Mouse (Mus musculus) Patski (cell line): ENCODE measurements around the gene Park7. TPM values are rescaled to one million over a fixed set of nuclear protein-coding genes. Genes with fewer than 3 reads are reported as not detected.
"Not testable (repeated sequence)": the region's sequence is repeated elsewhere in the genome, so short reads cannot be mapped to it uniquely, and the experiment has no call there.

Experiments used
- ATAC-seq: fragments of 100-300 bp; one replicate; pipeline ENCODE4 v1.8.0; 2021
- CTCF ChIA-PET: fragments of 350-600 bp; sonication (Branson Sonifier 250); formaldehyde crosslinking; loops from one replicate; lab custom pipeline; 2022; ENCODE audit warnings: inconsistent platforms; lab: Charles Lee
- POLR2A ChIA-PET: fragments of 350-600 bp; sonication (Branson Sonifier 250); formaldehyde crosslinking; loops from one replicate; lab custom pipeline; 2022; ENCODE audit warnings: antibody characterized with exemption, inconsistent platforms; lab: Charles Lee
- DNase-seq: peaks from one replicate; pipeline ENCODE4 v3.0.0-alpha.2; 2011; ENCODE audit warnings: low read depth, low spot score
- H3K27me3 ChIP-seq: fragments of 371-371 bp; one replicate; pipeline ENCODE4 v1.5.1; 2021
- CTCF ChIP-seq: fragments of 100-300 bp; IDR thresholded peaks from one replicate; pipeline ENCODE4 v1.5.1; 2021
- in situ Hi-C: fragments of 300-500 bp; cut with MboI; formaldehyde crosslinking; loops from 3 replicates; pipeline ENCODE4 v1.11.1; 2018; ENCODE audit warnings: low pct_unique_long_range_greater_than_20kb, mixed read lengths
- polyA plus RNA-seq: library from polyadenylated mRNA; unstranded; gene quantifications from one replicate; pipeline ENCODE4 v1.2.3, GENCODE M21; 2021

Park7 gene
- polyA plus RNA-seq, 1 experiment from 2014 or later = 219 TPM

DNA sequence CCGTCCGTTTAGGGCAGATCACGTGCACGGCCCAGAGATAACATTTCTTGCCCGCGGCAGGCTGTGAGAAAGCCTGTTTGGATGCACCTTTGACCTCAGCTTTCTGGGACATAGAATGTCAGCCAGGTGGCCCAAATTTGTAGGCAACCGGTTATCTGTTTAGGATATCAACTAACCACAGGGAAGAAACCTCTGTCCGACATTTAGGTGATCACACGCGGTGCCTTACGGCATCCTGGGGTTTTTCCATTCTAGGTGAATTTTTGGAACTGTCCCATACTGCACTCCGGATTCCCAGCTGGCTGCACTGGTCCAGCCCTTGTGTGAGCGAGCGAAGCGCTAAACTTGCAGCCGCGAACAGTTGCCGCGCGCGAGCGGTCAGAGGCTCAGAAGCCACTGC lies 34.6 kb downstream of the Park7 start:
- DNase-seq (no peak), ATAC-seq (no peak)
- TF ChIP-seq CTCF = no peak
- ChIA-PET POLR2A (no interaction called here), CTCF (no interaction called here)
- H3K27me3 ChIP-seq = no peaks in the 10 kb centered on the region
- in situ Hi-C loops = no loop called here

DNA sequence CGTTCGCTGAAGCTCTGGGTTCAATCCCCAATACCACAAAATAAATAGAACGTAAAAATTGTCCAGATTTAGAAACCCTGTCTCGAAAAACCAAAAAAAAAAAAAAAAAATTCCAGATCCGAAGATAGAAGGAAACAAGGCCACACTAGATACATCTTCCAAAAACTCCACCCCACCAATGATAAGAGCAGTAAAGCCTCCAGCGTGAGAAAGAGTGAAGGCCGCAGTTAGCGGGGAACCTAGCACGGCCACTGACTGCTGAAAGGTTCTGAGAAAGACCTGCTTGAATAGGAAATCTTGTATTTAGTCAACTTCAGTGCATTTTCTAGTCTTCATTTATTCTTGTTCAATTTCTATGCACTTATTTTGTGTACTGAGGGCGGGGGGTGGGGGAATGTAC lies 38.8 kb downstream of the Park7 start:
- ATAC-seq (no peak), DNase-seq (no peak)
- H3K27me3 ChIP-seq = no peaks in the 10 kb centered on the region
- no peak for TF ChIP-seq CTCF
- in situ Hi-C loops = no loop called here
- POLR2A ChIA-PET = interaction anchor here (0.8 kb wide), 1 partner anchor 68 kb away, joined by 5 read pairs; no protein-coding TSS in a partner anchor
- CTCF ChIA-PET = no interaction called here

DNA sequence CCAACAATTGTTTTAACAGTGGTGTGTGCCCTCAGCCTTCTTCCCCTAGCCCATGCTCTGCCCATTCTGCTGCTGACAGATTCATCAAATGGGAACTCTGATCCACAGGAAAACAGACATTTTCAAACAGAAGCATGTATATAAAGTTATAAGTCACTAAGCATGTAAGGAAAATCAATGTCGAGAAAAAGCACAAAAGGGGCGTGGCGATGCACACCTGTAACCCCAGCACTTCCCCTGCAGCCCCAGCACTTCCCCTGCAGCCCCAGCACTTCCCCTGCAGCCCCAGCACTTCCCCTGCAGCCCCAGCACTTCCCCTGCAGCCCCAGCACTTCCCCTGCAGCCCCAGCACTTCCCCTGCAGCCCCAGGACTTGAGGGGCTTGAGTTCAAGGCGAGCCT lies 39.8 kb downstream of the Park7 start:
- ATAC-seq, CTCF ChIA-PET, DNase-seq, H3K27me3 ChIP-seq, in situ Hi-C loops: not testable (repeated sequence)
- POLR2A ChIA-PET = interaction anchor here (0.8 kb wide), 1 partner anchor 67 kb away, joined by 5 read pairs; no protein-coding TSS in a partner anchor

DNA sequence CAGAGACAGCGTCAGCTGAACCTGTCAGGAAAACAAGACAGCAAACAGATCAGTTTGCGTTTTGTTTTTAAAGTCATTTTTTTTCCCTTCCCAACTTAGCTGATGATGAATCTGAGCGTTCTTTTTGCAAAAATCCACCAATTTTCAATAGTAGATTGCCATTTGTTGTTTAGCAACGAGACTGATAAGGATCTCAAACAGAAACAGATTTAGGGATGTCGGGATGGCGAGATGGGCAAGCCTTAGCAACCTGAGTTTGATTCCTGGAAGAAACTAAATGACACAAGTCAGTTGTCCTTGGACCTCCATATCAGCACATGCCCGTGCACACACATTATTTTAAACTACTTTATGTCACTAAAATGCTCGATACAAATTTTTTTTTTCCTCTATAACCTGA lies 41.6 kb downstream of the Park7 start:
- ATAC-seq (no peak), DNase-seq (no peak)
- no peaks in the 10 kb centered on the region for H3K27me3 ChIP-seq
- in situ Hi-C loops = no loop called here
- ChIA-PET POLR2A (interaction anchor here (1.2 to 8.3 kb wide), 3 partner anchors 15 to 29 kb away, joined by 3 to 105 read pairs (median 3); no protein-coding TSS in a partner anchor), CTCF (interaction anchor here (1.8 kb wide), 1 partner anchor 26 kb away, joined by 4 read pairs; no protein-coding TSS in a partner anchor)
- no peak for TF ChIP-seq CTCF

DNA sequence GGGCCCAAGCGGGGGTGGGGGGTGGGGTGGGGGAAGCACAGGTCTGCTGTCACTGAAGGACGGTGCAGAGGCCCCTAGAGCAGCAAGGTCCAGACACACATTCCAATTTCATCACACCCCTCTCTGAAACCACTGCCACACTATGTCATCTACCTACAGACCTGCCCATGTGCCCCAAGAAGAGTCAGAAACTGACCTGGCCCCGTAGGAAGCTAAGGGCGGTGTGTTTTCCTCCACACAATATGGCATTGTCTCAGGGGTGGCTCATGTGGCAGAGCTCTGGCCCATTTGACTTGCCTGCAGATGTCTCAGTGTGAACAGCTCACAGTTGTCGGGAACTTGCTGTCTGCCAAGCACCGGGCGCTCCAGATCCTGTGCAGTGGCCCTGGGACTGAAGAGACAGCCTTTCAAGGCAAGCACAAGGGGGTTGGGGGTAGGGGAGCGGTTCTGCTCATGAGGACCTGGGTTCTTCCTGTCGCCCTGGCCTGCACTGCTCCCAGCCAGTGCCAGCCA lies 42.0 kb downstream of the Park7 start:
- CTCF ChIA-PET = interaction anchor here (1.8 kb wide), 1 partner anchor 26 kb away, joined by 4 read pairs; no protein-coding TSS in a partner anchor
- ATAC-seq = no peak
- TF ChIP-seq CTCF = no peak
- in situ Hi-C loops = no loop called here
- no peaks in the 10 kb centered on the region for H3K27me3 ChIP-seq
- no peak for DNase-seq
- POLR2A ChIA-PET = interaction anchor here (1.0 to 8.3 kb wide), 4 partner anchors 9 to 30 kb away, joined by 3 to 105 read pairs (median 3); no protein-coding TSS in a partner anchor

DNA sequence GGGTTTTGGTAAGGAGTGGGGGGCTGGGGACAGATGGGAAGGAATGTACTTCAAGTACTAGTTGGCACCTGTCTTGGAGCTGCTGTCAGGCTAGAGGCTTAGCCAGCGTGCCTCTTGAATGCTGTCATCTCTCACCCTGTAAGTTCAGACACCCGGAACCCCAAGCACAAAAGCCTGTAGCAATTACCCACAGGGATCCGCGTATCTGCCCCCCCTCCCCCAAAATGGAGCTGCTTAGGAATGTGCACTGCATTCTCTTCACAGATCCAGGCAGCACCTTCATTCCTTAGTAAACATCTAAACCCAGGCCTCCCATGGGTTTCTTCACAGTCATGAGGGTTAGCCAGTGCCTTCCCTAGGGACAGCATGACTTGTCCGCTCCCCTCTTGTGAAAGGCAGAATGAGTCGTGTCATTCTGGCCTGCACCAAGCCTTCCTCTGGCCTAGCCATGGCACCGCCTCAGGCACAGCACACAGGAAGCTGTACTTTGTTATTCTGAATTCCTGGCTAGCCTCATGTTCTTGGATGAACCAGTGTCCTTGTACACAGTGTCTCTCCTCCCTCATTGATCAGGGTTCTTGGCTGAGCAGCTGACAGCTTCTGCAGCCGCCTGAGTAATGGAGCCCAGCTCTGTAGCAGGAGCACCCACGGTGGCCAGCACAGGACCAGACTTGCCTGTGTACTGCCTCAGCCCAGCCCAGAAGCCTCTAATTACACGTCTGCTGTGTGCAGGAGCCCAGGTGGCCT lies 42.7 kb downstream of the Park7 start:
- peak; percentile 81 for ATAC-seq
- in situ Hi-C loops = no loop called here
- ChIA-PET CTCF (interaction anchor here (0.8 to 1.8 kb wide), 5 partner anchors 11 to 180 kb away, joined by 3 to 4 read pairs (median 3); no protein-coding TSS in a partner anchor), POLR2A (interaction anchor here (1.0 to 8.3 kb wide), 5 partner anchors 8 to 164 kb away, joined by 3 to 105 read pairs (median 3); no protein-coding TSS in a partner anchor)
- peak; percentile 91 for DNase-seq
- no peak for TF ChIP-seq CTCF
- no peaks in the 10 kb centered on the region for H3K27me3 ChIP-seq

DNA sequence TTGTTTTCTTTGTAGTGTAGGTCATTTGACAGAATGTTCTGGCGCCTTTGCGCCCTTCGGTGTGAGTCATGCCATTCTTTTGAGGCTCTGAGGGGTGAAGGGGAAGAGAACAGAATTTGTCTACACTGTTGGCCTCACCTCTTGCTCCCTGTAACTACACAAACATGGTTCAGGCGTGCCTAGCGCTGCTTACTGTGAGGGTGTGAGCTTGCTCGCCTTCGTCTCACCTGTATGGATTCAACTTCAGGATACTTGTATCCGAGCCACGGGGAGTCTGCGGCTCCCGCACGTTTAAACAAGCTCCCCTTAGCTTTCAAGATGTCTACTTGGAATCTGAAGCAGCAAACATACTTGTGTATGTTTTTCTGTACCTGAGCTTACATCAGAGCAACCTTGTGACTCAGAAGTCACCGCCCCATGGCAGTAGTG lies 43.3 kb downstream of the Park7 start:
- ATAC-seq (peak; percentile 41), DNase-seq (peak; percentile 63)
- POLR2A ChIA-PET = interaction anchor here (0.9 to 8.3 kb wide), 4 partner anchors 8 to 164 kb away, joined by 3 to 105 read pairs (median 4); no protein-coding TSS in a partner anchor
- TF ChIP-seq CTCF = no peak
- CTCF ChIA-PET = interaction anchor here (0.8 to 1.8 kb wide), 7 partner anchors 10 to 179 kb away, joined by 3 to 4 read pairs (median 3); no protein-coding TSS in a partner anchor
- H3K27me3 ChIP-seq = no peaks in the 10 kb centered on the region
- in situ Hi-C loops = no loop called here

DNA sequence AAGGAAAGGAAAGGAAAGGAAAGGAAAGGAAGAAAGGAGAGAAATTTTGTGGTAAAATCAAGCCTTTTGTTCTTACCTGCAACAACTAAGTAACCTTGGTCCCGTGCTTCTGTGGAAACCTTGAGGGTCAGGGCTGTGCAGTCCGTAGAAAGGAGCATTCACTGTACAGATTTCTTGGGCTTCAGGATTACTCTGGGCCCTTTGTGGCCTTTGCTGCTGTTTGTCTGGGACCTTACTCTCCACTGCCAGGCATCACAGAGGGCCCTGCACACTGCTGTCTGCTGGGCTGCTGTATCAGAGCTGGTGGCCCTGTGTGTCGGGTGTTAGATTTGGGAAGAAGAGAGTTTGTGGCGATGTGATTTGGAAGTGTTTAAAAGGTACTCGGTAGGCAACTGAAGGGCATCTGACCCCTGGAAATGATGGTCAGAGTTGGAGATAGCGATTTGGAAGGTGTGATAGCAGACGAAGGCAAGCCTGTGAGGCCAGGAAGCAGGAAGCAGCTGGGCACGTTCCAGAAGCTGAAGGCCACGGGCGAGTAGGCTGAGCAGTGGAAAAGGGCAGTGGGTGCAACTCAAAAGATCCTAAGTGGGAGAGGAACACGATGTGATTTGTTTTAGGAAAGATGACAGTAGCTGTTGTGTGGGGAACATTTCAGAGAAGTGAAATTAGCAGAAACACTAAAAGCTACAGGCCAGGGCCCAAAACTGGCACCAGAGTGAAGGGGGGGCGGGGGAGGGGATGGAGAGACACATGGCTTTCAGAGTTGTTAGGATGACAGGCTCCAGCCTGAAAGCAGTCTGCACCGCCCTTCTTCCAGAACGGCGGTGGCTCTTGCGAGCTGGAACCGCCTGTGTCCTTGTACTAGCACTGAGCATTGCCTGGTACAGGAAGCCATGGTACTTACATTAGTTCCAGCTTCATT lies 44.7 kb downstream of the Park7 start:
- TF ChIP-seq CTCF = no peak

DNA sequence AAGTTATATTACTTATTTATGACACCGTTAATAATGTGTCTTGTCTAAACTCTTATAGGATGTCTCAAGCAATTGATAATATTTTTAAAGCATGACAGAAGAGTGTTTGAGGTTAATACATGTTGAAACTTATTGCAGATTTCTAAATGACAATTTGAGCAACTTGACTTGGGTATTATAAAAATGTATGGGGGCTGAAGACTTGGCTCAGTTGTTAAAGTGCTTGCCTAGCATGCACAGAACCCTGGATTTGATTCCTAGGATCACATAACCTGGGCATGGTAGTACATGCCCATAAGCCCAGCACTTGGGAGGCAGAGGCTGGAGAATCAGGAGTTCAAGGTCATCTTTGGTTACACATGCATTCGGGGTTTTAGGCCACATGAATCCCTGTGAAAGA lies 45.4 kb downstream of the Park7 start:
- in situ Hi-C loops = no loop called here
- ATAC-seq (no peak), DNase-seq (no peak)
- no peaks in the 10 kb centered on the region for H3K27me3 ChIP-seq
- TF ChIP-seq CTCF = no peak
- POLR2A ChIA-PET = interaction anchor here (8.3 kb wide), 1 partner anchor 11 kb away, joined by 105 read pairs; no protein-coding TSS in a partner anchor
- CTCF ChIA-PET = interaction anchor here (4.7 kb wide), 1 partner anchor 13 kb away, joined by 24 read pairs; no protein-coding TSS in a partner anchor

More for the DNA sequence above, 44.7 kb downstream of the Park7 start:
- DNase-seq (no peak), ATAC-seq (no peak)
- in situ Hi-C loops = no loop called here
- ChIA-PET CTCF (interaction anchor here (1.2 to 1.5 kb wide), 2 partner anchors 12 to 33 kb away, joined by 3 read pairs; no protein-coding TSS in a partner anchor), POLR2A (interaction anchor here (8.3 kb wide), 1 partner anchor 12 kb away, joined by 105 read pairs; no protein-coding TSS in a partner anchor)
- no peaks in the 10 kb centered on the region for H3K27me3 ChIP-seq
